Mouse (Mus musculus) A20 (cell line): ENCODE measurements around the gene Zfp451.
A peak's percentile ranks its signal among the peaks of the same experiment; 100 is the strongest.
"Not testable (repeated sequence)": the region's sequence is repeated elsewhere in the genome, so short reads cannot be mapped to it uniquely, and the experiment has no call there.

Experiments
- DNase-seq: peaks from one replicate; pipeline ENCODE4 v3.0.0-alpha.2; 2011; ENCODE audit warnings: low read depth, low spot score

Gene Zfp451

DNA sequence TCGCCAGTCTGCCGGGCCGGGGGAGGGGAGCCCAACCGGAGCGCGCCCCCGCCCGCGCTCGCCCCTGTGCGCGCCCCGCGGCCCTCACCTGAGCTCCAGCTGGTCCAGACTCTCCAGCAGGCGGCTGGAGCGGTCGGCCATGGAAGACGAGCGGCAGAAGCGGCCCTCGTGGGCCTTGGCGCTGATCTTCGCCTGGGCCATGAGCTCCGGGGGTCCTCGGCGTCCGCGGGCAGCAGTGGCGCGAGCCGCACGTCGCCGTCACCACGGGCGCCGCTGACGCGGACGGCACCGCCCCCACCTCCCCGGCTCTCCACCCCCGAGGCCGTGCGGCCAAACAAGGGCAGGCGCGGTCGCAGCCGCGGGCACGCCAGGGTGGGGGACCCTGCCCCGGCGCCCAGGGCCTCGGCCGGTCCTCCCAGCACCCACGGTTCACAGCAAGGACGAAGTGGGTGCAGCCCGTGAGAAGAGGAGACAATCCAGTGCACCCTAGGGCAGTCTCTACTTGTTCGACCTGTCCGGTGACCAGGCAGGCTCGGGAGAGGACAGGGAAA is 56.8 kb downstream of the Zfp451 start, which contains the start of gene Bag2:
Gene Bag2 (minus strand): TSS at position 305 of the 551 bp plus-strand sequence.
- DNase-seq: peak; percentile 83

GRCm38 (mm10) chr1:33757033-33757413 is 57.4 kb downstream of the Zfp451 start:
- DNase-seq: no peak

DNA sequence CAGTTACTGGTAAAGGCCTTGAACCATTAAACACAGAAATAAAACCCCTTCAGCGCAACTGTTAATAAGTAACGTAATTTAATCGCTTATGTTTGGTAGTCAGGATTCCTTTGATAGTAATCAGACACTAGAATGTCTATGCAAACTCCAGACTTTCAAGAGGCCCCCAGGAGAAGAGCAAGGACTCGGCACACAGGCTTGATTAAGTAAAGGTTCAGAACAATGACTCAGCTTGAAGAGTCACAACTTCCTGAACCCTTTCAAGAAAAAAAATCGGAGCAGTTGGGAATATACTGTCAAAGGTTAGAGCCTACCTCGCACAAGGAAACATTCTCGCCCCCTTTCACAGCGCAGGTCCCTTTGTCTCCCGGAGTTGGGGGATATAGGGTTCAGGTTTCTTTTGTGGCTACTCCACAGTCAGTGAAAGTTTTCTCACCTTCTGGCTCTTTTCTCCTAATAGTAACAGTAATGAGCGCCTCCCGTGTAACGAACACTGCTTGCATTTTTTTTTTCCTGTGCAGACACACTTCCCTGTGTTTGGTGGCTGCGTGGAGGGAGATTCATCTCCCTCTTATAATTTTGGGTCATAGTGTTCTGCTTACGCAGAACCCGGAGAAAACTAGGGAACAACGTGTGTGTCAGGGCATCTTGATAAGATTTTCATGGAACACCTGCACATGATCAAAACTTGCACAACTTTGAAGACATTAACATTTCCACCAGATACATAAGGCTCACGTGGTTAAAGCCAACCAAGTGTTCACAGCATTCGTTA is 58.0 kb downstream of the Zfp451 start:
- peak; percentile 59 for DNase-seq

DNA sequence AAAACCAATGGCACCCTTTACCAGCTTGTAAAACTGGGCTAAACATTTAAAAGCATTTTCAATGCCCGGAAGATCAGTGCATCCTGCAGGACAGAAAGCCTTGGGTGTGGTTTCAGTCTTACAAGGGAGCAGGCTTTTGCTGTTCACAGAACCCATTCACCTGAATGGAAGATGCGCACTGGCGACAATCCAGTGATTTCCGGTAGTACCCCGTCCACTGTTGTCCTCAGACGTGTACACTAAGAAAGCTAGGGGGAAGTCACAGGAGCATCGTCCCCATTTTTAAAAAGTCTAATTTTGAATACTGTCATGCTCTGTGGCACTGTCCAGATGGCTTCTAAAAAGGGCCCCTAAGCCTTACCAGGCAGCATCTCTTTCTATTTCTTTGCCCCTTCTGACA is 58.6 kb downstream of the Zfp451 start:
- DNase-seq: peak; percentile 76

GRCm38 (mm10) chr1:33754965-33755735 is 59.2 kb downstream of the Zfp451 start:
- DNase-seq: no peak

- no peak for DNase-seq
Measured at GRCm38 (mm10) chr1:33754089-33754488, 60.3 kb downstream of the Zfp451 start.

- peak; percentile 29 for DNase-seq
Measured at GRCm38 (mm10) chr1:33751283-33751682, 63.1 kb downstream of the Zfp451 start.

DNA sequence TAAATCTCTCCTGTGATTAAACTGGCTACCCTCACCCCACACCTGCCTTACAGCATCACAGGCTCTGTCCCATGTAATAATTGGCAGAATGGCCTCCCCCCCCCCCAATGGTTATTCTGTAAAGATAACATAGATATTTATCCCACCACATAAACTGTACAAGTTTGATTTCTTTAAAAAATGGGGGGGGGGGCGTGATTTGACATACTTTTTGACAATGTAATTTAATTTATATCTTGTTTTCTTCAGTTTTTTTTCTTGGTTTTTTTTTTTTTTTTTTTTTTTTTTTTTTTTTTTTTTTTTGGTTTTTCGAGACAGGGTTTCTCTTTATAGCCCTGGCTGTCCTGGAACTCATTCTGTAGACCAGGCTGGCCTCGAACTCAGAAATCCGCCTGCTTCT is 64.7 kb downstream of the Zfp451 start:
- DNase-seq: not testable (repeated sequence)

DNA sequence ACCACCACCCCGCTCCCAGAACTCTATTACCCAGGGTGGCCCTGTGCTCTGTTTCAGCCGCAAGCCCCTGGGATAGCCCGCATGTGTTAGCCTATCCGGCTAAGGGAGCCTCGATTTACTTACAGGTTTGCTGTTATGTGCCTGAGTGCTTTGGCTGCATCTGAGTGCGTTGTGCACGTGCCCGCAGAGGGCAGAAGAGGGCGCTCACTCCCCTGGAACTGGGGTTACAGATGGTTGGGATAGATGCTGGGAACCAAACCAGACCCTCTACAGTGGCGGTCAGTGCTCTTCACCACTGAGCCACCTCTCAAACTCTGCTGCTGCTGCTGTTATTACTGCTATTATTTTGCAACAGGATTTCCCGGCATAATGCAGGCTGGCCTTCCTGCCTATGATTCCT is 65.3 kb downstream of the Zfp451 start:
- DNase-seq: no peak

GRCm38 (mm10) chr1:33745901-33746300 is 68.5 kb downstream of the Zfp451 start:
- DNase-seq: no peak

DNA sequence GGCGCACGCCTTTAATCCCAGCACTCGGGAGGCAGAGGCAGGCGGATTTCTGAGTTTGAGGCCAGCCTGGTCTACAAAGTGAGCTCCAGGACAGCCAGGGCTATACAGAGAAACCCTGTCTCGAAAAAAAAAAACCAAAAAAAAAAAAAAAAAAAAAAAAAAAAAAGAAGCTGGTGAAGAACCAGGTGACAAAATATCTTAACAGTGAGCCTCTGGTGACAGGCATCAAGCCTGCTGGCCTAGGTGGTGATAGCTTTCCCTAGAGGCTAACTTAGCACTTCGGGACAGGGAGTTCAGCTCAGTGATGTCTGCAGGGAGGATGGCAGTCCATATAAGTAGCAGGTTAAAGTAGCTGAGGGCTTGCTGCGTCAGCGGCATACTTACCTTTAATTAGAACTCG is 69.6 kb downstream of the Zfp451 start:
- not testable (repeated sequence) for DNase-seq

DNA sequence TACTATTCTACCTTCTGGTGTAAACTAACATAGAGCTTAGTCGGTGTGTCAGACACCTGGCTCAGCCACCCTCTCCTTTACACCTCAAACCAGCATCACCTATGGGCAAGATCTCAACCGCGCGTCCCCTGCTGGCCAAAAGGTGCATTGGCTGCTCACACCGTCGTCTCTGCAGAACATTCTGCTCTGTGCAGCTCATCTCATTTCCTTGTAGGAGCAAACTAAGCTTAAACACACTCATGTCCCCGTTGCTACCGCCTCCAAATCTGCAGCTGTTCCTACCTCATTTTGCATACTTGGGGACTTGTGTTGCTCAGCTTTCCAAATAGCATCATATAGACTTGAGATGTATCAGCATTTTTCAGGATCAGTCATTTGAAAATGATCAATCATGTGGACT is 71.5 kb downstream of the Zfp451 start:
- DNase-seq: peak; percentile 75

DNA sequence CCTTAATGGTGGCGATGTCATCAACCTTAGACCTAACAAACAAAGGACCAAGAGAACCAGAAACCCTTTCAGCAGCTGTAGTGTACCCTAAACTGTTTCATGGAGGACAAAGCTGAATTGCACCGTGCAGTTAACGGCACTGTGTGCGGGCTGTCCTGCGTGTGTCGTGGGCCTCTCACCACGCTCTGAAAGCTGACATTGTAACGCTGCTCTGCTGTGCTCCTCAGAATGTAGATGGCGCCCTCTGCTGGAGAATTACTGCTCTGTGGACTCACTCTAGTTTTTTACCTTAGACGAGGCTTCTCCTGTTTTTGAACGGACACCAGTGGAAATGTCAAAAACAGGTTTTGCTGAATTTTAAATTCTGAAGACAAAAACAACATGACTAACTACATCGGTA is 75.1 kb downstream of the Zfp451 start:
- DNase-seq: peak; percentile 76

- DNase-seq: no peak
Measured at GRCm38 (mm10) chr1:33738681-33739278, 75.6 kb downstream of the Zfp451 start.

GRCm38 (mm10) chr1:33738281-33738680 is 76.1 kb downstream of the Zfp451 start:
- no peak for DNase-seq

GRCm38 (mm10) chr1:33734001-33734685 is 80.3 kb downstream of the Zfp451 start:
- DNase-seq: no peak

DNA sequence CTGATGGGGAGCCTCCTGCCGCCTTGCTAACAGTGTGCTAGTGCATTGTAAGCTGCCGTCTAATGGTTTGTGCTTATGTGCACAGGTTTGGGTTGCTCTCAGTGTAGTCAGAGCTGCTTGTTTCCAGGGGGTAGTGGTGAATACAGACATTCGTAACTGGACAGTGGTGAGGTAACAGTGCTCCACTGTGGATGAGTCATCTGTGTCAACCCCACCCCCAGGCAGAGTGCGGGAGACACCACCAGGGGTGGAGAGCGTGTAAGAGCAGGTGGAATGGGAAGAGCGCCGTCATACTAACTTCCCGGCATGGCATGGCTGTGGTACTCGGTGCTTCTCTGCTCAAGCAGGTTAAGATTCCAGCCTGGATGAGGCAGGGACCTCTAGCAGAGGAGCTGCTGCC is 81.4 kb downstream of the Zfp451 start:
- no peak for DNase-seq

- DNase-seq: no peak
Measured at GRCm38 (mm10) chr1:33725086-33725485, 89.3 kb downstream of the Zfp451 start.

GRCm38 (mm10) chr1:33724516-33724915 is 89.9 kb downstream of the Zfp451 start:
- DNase-seq: no peak

DNA sequence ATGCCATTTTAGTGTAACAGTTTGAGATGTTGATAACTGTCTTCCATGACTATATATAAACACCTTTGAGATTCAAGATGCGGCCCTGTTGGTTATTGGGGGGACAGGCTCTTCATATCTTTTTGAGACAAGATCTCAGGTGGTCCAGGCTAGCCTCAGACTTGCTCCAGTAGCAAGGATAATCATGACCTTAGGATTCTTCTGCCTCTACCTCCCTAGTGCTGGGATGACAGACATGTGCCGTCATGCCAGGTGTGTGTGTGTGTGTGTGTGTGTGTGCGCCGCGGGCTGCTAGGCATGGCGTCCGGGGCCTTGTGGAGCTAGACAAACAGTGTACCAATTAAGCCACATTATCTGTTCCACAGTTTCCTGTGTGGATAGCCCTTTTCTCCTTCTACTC is 93.4 kb downstream of the Zfp451 start:
- DNase-seq: peak; percentile 12

DNA sequence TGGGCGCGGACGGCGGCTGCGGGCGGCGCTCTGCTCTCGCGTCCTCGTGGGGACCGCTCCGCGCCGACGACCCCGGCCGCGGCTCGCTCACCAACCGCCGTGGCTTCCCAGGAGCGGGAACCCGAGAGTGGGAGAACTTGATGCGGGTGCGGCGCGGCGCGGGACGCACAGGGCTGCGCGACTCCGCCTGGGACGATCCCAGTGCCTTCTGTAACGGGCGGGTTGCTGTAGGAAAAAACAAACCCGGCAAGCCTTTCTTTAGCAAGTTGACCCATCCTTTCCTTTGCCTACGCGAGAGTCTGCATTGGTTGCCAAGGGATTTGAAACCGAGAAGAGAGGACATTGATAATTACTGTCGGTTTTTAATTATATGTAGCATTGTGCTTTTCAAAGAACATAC is 94.2 kb downstream of the Zfp451 start:
- no peak for DNase-seq
